Mouse (Mus musculus) heart, adult 2 months (tissue): Measurements from ENCODE around the gene Pnliprp2. TPM values are rescaled to one million over a fixed set of nuclear protein-coding genes. Genes with fewer than 3 reads are reported as not detected.

Source experiments
- DNase-seq, 2 experiments: peaks; one replicate each; pipeline ENCODE4 v3.0.0; 2021
- H3K27ac ChIP-seq: fragments of 200-600 bp; 2 replicates; pipeline ENCODE4 v1.8.1; 2022
- H3K27me3 ChIP-seq: fragments of 200-500 bp; 2 replicates; pipeline ENCODE4 v1.6.1; 2012; ENCODE audit warnings: mild to moderate bottlenecking, low read length, inconsistent platforms, mixed read lengths; ENCODE audit not compliant: control insufficient read depth, insufficient read depth
- H3K36me3 ChIP-seq: fragments of 200-500 bp; 2 replicates; pipeline ENCODE4 v1.6.1; 2012; ENCODE audit warnings: low read length, inconsistent platforms; ENCODE audit not compliant: control insufficient read depth, insufficient read depth
- H3K4me1 ChIP-seq: fragments of 200-500 bp; 2 replicates; pipeline ENCODE4 v1.6.1; 2011; ENCODE audit warnings: low read length; ENCODE audit not compliant: control insufficient read depth, insufficient read depth
- H3K4me3 ChIP-seq: fragments of 200-600 bp; 2 replicates; pipeline ENCODE4 v1.8.1; 2022
- H3K79me2 ChIP-seq: fragments of 200-500 bp; replicated peaks from 2 replicates; pipeline ENCODE4 v1.6.1; 2012; ENCODE audit warnings: mild to moderate bottlenecking, inconsistent platforms, low read length, moderate library complexity, mixed read lengths; ENCODE audit not compliant: control insufficient read depth, insufficient read depth
- H3K9ac ChIP-seq: fragments of 200-500 bp; 2 replicates; pipeline ENCODE4 v1.6.1; 2012; ENCODE audit warnings: low read depth, mild to moderate bottlenecking, control low read depth, inconsistent platforms, low read length, mixed read lengths
- CTCF ChIP-seq: fragments of 200-600 bp; IDR thresholded peaks from 2 replicates; pipeline ENCODE4 v1.8.1; 2022; ENCODE audit warnings: antibody characterized with exemption, mild to moderate bottlenecking, moderate library complexity
- EP300 ChIP-seq: fragments of 200-500 bp; IDR thresholded peaks from 2 replicates; pipeline ENCODE4 v1.6.1; 2011; ENCODE audit warnings: low read depth, low read length, control low read depth; ENCODE audit not compliant: insufficient read depth
- POLR2A ChIP-seq: fragments of 200-500 bp; IDR thresholded peaks from 2 replicates; pipeline ENCODE4 v1.6.1; 2011; ENCODE audit warnings: mild to moderate bottlenecking, low read depth, low read length, control low read depth; ENCODE audit not compliant: insufficient read depth
- WGBS: fragments of 180-500 bp; shearing (Covaris S2); methylation state at CpG from one replicate; pipeline ENCODE4 v1.1.7; 2018; 5-methylcytosine and 5-hydroxymethylcytosine counted together
- intact Hi-C: fragments of 180-260 bp; cut with DNase I; formaldehyde crosslinking; loops from one replicate; pipeline ENCODE4 v1.15.1; 2025
- polyA plus RNA-seq: library from polyadenylated mRNA; depleted of rRNA; stranded (reverse); fragments of >200 nt; gene quantifications from 2 replicates; pipeline ENCODE4 v1.2.3, GENCODE M21; 2012
- total RNA-seq, 2 experiments: library from RNA; stranded (reverse); gene quantifications; 2 replicates each; pipeline ENCODE4 v1.2.3; 2021

The Pnliprp2 gene
- total and polyA plus RNA-seq, 3 experiments = not detected

GRCm38 (mm10) chr19:58750822-58751221 is 8.7 kb upstream of the Pnliprp2 start:
- H3K4me3 ChIP-seq = no peak overlapping the region
- no peaks in the 10 kb centered on the region for H3K4me1 ChIP-seq
- no peaks in the 10 kb centered on the region for H3K36me3 ChIP-seq
- H3K9ac ChIP-seq = no peak overlapping the region
- TF ChIP-seq EP300 = no peak
- TF ChIP-seq CTCF = no peak
- no peak for TF ChIP-seq POLR2A
- no peaks in the 10 kb centered on the region for H3K27me3 ChIP-seq
- DNase-seq = no peak
- H3K79me2 ChIP-seq = no peaks in the 10 kb centered on the region
- intact Hi-C loops = no loop called here
- H3K27ac ChIP-seq = no peak overlapping the region
- 67% methylated on average over 2 of the region's 2 CpGs for WGBS

- Histone ChIP-seq H3K27ac (no peak overlapping the region), H3K79me2 (no peaks in the 10 kb centered on the region), H3K9ac (no peak overlapping the region), H3K4me3 (no peak overlapping the region), H3K4me1 (no peaks in the 10 kb centered on the region), H3K27me3 (no peaks in the 10 kb centered on the region), H3K36me3 (no peaks in the 10 kb centered on the region)
- intact Hi-C loops = no loop called here
- DNase-seq = no peak
- WGBS = 50% methylated on average over 2 of the region's 2 CpGs
- TF ChIP-seq CTCF (no peak), POLR2A (no peak), EP300 (no peak)
Measured at GRCm38 (mm10) chr19:58751504-58751903, 8.0 kb upstream of the Pnliprp2 start.

GRCm38 (mm10) chr19:58758871-58759270 is 648 bp upstream of the Pnliprp2 start:
- no peak for TF ChIP-seq POLR2A
- intact Hi-C loops = no loop called here
- 88% methylated on average over 4 of the region's 4 CpGs for WGBS
- H3K27ac ChIP-seq = no peak overlapping the region
- no peaks in the 10 kb centered on the region for H3K79me2 ChIP-seq
- no peak overlapping the region for H3K4me3 ChIP-seq
- no peaks in the 10 kb centered on the region for H3K4me1 ChIP-seq
- H3K36me3 ChIP-seq = no peaks in the 10 kb centered on the region
- H3K27me3 ChIP-seq = no peaks in the 10 kb centered on the region
- no peak for DNase-seq
- no peak overlapping the region for H3K9ac ChIP-seq

GRCm38 (mm10) chr19:58762316-58762715 is 2.8 kb downstream of the Pnliprp2 start:
- intact Hi-C loops = loop anchor here (5.0 kb wide), 1 partner anchor 445 kb away; no protein-coding TSS in a partner anchor
- Histone ChIP-seq H3K9ac (no peak overlapping the region), H3K79me2 (no peaks in the 10 kb centered on the region), H3K27me3 (no peaks in the 10 kb centered on the region), H3K27ac (no peak overlapping the region), H3K36me3 (no peaks in the 10 kb centered on the region), H3K4me1 (no peaks in the 10 kb centered on the region), H3K4me3 (no peak overlapping the region)
- no peak for TF ChIP-seq CTCF
- no peak for TF ChIP-seq POLR2A
- no peak for TF ChIP-seq EP300
- DNase-seq = no peak
- 36% methylated on average over 6 of the region's 6 CpGs for WGBS

- DNase-seq = peak; percentile 56 to 65
- WGBS = 14% methylated on average over 12 of the region's 12 CpGs
Measured at GRCm38 (mm10) chr19:58762848-58763541, 3.5 kb downstream of the Pnliprp2 start.

GRCm38 (mm10) chr19:58767329-58767728 is 7.8 kb downstream of the Pnliprp2 start:
- 96% methylated on average over 6 of the region's 6 CpGs for WGBS
- H3K4me3 ChIP-seq = no peak overlapping the region
- no peaks in the 10 kb centered on the region for H3K36me3 ChIP-seq
- H3K27me3 ChIP-seq = no peaks in the 10 kb centered on the region
- intact Hi-C loops = no loop called here
- H3K4me1 ChIP-seq = no peaks in the 10 kb centered on the region
- TF ChIP-seq EP300 (no peak), CTCF (no peak), POLR2A (no peak)
- DNase-seq = no peak
- no peak overlapping the region for H3K9ac ChIP-seq
- H3K79me2 ChIP-seq = no peaks in the 10 kb centered on the region
- no peak overlapping the region for H3K27ac ChIP-seq

More at GRCm38 (mm10) chr19:58762848-58763541, 3.5 kb downstream of the Pnliprp2 start:
- intact Hi-C loops = loop anchor here (1.0 to 5.0 kb wide), 3 partner anchors 43 to 444 kb away; no protein-coding TSS in a partner anchor
- no peaks in the 10 kb centered on the region for H3K4me1 ChIP-seq
- TF ChIP-seq POLR2A = no peak
- TF ChIP-seq EP300 = 0 out of 2 replicates have a peak, but pooled peaks have one; percentile 22
- peak; percentile 85 for TF ChIP-seq CTCF
- no peak overlapping the region for H3K4me3 ChIP-seq
- no peaks in the 10 kb centered on the region for H3K27me3 ChIP-seq
- H3K36me3 ChIP-seq = no peaks in the 10 kb centered on the region
- no peak overlapping the region for H3K27ac ChIP-seq
- H3K9ac ChIP-seq = no peak overlapping the region
- no peaks in the 10 kb centered on the region for H3K79me2 ChIP-seq
